Mouse (Mus musculus) lung, postnatal 0 days (tissue): Measurements from ENCODE around the gene 4933434E20Rik.

ENCODE experiments used
- CTCF ChIP-seq: IDR thresholded peaks from 2 replicates; pipeline ENCODE4 v1.5.1; 2016; ENCODE audit warnings: antibody characterized with exemption, mild to moderate bottlenecking
- EP300 ChIP-seq: IDR thresholded peaks from 2 replicates; pipeline ENCODE4 v1.6.1; 2016; ENCODE audit warnings: antibody characterized with exemption, mild to moderate bottlenecking, control low read depth

DNA sequence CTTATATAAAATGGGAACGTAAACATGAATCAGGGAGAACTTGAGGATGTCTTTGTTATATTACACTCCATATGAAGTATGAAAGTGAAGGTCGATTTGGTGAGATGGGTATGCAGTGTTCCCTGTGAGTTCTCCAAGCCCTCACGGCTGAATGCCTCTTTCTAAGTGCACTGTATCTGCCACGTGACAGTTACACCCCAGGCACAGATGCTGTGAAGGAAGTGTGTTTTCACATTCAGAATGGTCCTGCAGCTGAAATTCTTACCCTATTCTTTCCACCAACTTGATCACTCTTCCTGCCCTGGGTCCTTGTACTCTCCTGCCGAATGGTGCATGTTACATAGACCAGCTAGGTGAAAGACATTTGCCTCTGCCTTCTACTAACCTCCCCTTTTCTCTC, 46.5 kb downstream of the 4933434E20Rik start:
- TF ChIP-seq CTCF = no peak
- no peak for TF ChIP-seq EP300
